Mouse (Mus musculus): ENCODE measurements around the gene Cdk5rap3.

Cdk5rap3 gene
- long read RNA-seq, experiment 1, transcript Cdk5rap3-201 (14 exons, 2,250 nt) = major isoform, 107 of 131 reads
- long read RNA-seq, experiment 1, partial matches to known transcripts = 11 of 131 reads
- long read RNA-seq, experiment 1, other reads (novel, unspliced or antisense) = 13 of 131 reads
- long read RNA-seq, experiment 2, transcript Cdk5rap3-201 (14 exons, 2,250 nt) = major isoform, 122 of 148 reads
- long read RNA-seq, experiment 2, partial matches to known transcripts = 15 of 148 reads
- long read RNA-seq, experiment 2, other reads (novel, unspliced or antisense) = 11 of 148 reads

DNA sequence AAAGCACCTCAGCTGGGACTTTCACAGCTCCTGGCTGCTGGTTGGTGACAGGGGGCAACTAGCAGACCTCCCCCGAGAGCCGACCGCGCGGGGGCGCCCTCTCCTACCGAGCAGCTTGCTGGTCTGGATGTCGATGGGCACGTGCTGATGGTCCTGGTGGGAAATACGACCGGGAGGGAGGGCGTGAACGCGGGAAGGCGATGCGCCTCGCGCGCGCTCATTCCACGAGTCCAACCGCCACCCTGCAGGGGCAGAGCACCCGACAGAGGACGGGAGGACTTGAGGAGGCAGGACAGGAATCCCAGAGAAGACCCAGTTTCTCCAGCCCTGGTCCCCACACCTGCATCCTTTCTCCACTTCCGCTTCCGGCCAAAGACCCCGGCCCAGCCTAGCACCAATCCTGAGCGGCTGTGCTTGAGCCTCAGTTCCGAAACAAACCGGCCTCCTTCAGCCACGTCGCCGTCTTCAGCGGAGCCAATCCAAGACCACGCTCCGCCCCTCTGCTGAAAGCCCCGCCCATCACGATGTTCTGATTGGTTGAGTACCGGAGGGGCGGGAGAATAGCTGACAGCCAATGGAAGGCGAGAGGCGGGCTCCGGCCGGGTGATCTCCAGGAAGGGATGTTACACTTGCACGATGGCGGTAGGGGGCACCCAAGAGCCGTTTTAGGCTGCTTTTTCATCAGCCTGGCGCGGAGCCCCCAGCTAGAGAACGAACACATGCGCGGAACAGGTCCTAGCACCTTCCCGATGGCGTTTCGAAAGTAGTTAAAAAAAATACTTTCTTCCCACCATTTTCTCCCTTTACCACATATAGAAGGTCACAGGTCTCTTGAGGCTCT, at the start of gene Cdk5rap3:
Gene Cdk5rap3, minus strand, starts transcription at position 453 of the 841 bp plus-strand sequence.
- intact Hi-C loops (cut with DNase I) = loop anchor here (2.0 to 10.0 kb wide), 2 partner anchors 47 to 109 kb away; partner anchors contain the start of gene Scrn2

DNA sequence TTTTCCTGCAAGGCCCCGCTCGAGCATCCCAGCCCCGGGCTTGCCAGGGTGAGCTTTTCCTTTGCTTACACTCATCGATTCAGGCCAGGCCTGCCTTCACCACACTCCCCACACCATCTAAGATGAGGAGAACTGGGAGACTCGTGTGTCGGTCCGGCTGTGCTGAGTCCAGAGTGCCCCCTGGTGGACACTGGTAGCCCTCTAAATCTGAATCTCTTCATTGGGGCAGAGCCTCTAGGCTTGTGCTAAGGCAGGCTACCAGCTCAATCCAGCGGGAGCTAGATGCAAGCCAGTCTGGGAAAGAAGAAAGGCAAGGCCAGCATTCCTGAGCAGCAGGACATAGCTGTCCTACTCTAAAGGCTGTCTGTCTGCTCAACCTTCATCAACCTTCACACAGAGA, 47.3 kb upstream of the Cdk5rap3 start:
- intact Hi-C loops (cut with DNase I) = loop anchor here (2.0 to 5.0 kb wide), 2 partner anchors 47 to 96 kb away; partner anchors contain the start of gene Cdk5rap3

DNA sequence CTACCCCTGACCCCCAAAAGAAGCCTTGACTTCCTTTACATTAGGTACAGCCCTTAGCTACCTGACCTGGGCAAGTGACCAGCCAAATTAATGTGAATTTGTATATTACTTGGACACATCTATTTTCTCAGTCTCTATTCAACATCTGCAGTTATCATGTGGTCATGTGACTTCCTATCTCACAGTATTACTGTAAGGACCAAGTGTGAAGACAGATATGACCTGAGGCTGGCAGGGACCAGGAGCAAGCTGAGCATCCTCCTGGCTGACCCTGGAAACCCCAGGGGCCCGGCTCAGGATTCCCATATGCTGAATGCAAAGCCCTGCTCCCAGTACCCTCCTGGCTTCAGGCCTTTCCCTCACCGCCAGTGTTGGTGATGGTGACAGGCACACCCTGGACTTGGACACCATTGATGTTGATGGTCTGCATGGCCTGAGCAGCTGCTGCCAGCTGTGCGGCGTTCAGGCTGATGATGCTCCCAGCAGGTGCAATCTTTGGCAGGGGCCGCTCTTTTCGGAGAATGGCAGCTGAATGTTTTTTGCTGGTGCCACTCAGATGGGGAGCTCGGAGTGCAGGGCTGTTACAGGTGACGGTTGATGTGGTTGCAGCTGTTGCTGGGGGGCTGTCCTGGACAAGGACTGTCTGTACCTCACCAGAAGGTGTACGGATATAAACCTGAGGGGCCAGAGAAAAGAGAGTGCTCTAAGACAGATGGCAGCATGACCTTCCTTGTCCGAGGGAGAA, 40.9 kb upstream of the Cdk5rap3 start:
- intact Hi-C loops (cut with DNase I) = no loop called here

DNA sequence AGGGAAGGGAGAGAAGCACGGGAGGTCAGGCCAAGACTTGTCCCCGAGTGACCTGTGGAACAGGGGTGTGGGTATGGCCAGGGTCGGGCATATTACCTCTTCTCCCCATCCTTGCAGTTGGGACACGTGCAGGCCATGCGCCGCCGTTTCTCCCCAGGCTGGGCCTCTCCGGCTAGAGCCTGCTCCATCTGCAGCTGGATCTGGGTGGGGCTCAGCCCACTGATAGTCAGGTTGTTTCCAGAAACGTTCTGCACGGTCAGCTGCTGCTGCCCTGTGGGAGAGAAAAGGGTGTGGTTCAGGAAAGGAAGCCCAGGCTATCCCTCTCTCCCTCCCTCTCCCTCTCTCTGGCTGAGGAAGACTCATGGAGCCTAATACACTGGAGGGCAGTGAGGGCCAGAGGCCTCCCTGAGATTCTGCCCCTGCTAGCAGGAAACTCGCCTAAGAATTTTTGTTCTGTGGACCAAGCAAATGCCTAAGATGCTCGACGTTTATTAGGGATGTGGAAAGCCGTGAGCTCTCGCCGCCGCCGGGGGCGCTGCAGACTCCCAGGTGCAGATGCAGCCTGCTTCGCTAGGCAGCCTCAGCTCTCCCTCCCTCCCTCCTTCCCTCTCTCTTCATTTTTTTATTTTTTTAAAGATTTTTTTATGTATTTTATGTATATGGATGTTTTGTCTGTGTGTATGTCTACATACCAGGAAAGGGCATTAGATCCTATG, 39.9 kb upstream of the Cdk5rap3 start:
- intact Hi-C loops (cut with DNase I) = no loop called here

DNA sequence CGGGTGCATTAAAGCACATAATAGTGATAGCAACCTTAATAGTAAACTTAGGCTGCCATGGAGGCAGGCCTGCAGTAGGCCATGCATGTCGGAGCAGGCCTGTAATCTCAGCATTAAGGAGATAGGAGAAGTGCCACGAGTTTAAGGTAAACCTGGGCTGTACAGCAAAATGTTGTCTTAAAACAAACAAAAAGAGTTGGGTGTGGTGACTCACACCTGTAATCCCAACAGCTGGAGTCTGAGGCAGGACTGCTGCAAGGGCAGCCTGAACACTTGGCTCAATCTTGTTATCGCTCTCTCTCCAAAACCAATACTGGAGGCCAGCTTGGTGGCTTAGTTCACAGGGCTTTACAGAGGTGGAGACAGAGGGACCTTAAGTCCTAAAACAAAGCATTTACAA, 38.8 kb upstream of the Cdk5rap3 start:
- intact Hi-C loops (cut with DNase I) = no loop called here

DNA sequence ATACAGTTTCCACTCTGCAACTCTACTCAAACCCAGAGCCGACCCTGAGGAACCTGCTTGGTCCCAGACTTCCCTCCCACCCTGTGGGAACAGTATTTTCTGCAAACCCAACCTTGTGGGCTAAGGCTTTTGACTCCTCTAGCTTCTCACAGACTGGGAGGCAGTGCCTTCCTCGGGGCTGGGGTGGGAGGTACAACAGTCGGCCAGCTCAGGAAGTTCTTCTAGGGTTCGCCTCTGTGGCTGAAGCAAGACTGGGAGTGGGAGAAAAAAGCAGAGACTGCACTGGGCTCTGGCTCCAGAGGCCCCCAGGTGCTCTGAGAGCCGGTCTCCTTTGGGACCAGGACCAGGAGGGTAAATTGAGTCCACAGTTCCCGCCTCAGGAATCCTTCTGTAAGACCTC, 36.6 kb upstream of the Cdk5rap3 start:
- intact Hi-C loops (cut with DNase I) = no loop called here

DNA sequence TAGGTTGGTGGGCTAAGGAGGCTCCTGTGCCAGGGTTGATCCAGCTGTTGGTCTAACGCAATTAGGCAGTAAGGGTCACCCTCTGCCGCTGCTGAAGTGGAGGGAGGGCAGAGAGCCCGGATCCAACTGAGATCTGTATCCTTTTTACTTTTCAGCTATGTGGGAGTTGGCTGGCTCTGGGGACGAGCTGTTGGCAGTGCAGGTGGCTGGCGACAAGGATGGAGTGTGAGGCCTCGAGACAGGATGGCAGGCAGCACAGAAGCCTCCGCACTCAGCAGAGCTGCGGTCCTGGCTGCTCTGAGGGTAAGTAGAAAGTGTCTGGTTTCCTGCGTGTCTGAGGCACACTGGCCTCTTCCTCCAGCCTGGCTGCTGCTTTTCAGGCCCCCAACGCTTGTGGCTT, 36.1 kb upstream of the Cdk5rap3 start:
- intact Hi-C loops (cut with DNase I) = no loop called here

DNA sequence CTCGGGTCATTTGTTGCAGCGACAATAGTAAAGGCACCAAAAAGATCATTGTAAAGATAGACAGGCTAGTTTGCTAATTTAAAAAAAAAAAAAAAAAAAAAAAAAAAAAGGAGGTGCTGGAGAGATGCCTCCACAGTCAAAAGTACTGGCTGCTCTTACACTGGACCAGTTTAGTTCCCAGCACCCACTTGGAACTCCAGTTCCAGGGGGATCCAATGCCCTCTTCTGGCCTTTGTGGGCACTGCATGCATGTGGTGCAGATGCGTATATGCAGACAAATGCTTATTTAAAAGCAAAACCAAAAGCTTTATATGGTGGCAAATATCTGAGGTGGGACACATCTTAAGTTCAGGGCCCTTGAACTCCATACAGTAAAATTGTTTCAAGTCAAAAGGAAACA, 34.5 kb upstream of the Cdk5rap3 start:
- intact Hi-C loops (cut with DNase I) = no loop called here

DNA sequence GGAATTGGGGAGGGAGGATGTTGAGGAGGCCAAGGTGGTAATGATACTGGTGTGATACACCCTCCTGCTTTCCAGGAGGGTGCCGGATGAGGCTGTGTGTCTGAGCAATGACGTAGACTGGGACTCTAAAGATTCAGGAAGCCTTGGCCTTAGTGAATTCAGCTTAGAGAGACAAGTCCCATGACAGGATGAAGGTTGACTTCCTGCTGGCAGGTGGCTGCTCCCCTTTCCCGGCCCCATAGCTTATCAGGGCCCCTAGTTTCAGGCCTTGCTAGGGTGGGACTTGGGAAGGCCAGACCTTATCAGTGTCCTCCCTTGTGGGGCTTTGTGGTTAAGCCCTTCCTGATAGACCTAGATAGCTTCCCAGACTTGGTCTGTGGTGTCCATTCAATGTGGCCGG, 31.6 kb upstream of the Cdk5rap3 start:
- intact Hi-C loops (cut with DNase I) = no loop called here

DNA sequence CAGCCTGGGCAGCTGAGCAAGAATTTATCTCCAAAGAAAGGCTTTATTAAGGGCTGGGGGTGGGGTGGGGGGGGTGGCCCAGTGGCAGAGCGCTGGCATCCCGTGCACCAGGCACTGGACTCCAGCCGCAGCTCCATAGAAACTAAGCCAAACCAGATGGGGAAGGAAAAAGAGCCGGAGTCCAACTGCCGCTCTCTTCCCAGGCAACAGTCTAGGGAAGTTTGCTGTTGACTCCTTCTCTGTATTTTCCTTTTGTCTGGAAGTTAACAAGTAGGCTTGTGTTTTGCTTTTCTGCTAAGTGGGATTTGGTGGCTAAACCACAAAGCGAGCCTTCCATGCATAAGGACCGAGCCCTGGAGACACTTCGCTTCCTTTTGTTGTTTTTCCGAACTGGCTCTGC, 30.2 kb upstream of the Cdk5rap3 start:
- intact Hi-C loops (cut with DNase I) = no loop called here

DNA sequence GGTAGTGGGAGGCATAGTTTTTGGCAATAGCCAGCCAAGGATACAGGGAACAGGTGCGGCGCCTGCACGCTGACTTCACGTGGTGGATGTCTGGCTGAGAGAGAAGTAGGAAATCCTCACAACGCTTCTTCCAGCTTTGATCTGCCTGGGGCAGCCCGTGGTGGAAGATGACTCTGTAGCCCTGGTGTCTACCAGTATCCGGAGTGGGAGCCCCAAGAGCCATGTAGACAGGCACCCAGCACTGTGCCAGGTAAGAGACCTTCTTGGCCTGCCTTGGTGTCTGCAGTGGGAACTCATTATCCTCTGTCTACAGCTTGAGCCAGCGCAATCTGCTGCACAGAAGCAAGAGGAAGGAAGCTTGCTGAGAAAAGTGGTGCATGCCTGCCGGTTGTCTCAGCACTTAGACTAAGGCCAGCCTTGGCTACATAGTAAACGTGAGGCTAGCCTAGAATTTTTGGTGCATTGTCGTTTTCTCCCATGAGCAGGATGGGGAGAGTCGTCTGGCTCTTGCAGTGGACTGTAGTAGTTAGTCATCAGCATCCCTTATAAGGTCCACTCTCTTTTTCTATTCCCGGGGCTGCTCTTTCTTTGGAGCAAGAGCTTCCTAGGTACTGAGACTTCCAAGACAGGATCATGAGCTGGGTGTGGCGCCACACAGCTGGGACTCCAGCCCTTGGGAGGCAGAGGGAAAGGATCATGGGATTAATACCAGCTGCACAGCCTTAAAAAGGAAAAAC, 28.7 kb upstream of the Cdk5rap3 start:
- intact Hi-C loops (cut with DNase I) = no loop called here

DNA sequence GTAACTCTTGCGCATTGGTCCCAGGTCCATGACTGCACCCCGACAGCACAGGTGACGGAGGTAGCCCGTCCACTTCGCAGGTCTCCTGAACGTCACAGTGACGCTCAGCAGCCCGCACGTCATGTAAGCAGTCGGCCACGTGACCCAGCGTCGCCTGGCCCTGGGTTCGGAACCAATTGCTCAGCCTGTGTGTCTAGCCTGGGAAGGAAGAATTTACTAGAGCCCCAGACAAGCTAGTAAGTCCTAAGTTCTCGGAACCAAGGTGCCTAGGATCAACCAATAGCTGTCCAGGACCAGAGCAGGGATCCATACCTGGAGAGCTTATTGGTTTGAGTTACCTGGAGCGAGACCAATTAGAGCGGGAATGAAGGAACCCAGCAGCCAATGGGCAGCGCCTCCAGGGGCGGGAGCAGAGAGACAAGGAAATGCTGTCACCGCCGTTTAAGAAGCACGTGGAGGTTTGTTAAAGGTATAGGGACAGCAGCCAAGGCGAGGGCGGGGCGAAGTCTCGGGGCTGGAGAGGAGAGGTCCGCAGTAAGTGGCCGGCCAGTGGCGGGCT, 27.5 kb upstream of the Cdk5rap3 start, which contains the start of gene Pnpo:
Gene Pnpo, minus strand, starts transcription at position 241 of the 559 bp plus-strand sequence.
- intact Hi-C loops (cut with DNase I) = no loop called here

DNA sequence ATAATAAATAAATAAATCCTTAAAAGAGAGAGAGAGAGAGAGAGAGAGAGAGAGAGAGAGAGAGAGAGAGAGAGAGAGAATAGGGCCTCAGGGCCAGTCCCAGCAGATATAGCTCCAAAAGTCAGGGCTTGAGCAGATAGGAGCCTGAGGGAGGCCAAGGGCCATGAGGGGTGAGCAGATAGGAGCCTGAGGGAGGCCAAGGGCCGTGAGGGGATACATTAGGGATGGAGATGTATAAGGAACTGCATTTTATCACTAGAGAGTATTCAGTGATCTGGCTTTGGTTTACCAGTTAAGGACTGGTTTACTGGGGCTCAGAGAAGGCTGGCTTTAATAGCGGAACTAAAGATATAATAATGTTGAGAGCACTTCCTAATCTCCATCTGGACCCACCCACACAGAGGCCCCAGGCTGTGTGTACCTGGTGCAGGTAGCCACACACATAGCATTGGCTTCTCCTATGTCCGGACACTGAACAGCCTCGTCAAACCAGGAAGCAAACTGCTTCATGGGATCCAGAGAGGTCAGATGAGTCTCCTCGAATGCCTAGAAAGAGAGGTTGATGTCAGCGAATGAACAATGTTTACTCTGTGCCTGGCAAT, 25.8 kb upstream of the Cdk5rap3 start:
- intact Hi-C loops (cut with DNase I) = no loop called here

DNA sequence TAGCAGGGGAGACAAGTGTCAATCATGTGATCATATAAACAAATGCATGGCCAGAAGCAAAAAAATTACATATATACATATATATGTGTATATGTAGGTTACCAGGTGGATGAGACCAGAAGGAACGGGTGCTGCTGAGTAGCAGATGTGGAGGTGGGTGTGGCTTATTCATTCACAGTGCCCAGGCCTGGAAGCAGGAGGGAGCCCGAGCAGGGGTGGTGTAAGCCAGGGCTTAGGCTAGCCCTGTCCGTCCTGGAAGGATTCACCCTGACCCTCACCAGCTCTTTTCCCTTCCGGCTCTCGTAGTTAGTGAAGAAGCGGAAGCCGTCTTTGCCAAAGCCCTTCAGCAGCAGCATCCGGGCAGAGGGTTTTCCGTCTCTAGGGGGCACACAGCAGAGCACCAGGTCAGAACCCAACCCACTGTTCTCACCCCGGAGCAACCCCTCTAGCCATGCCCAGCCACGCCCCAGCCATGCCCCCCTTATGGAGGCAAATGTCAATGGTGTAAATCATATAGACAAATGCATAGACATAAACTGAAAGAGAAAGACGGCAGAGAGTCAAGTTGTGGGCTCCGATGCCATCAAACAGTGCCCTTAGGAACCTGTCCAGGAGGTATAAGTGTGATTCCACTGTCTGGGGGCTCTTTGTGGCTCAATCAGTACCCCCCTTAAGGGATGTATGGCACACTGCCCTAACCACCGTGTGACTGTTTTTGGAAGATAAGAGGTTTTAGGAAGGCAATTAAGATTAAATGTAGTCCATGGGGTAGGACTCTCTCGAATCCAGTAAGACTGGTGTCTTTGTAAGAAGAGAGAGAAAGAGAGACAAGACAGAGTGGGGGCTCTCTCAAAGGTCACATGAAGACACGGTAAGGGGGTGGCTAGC, 24.5 kb upstream of the Cdk5rap3 start:
- intact Hi-C loops (cut with DNase I) = no loop called here

DNA sequence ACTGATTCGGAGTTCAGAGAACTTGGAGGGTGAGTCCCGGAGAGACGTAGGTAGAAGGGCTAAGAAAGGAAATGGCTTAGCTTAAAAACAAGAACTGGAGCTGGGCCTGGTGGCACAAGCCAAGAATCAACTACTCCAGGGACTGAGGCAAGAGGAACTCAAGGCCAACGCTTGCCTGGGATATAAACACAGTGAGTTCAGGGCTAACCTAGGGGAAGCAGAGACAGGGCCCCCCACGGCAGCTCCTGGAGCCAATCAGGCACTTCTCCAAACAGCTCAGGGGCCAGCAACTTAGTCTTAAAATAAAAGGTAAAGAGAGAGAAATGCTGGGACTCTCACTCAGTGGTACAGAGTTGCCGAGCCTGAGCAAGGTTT, 22.1 kb upstream of the Cdk5rap3 start:
- intact Hi-C loops (cut with DNase I) = no loop called here

DNA sequence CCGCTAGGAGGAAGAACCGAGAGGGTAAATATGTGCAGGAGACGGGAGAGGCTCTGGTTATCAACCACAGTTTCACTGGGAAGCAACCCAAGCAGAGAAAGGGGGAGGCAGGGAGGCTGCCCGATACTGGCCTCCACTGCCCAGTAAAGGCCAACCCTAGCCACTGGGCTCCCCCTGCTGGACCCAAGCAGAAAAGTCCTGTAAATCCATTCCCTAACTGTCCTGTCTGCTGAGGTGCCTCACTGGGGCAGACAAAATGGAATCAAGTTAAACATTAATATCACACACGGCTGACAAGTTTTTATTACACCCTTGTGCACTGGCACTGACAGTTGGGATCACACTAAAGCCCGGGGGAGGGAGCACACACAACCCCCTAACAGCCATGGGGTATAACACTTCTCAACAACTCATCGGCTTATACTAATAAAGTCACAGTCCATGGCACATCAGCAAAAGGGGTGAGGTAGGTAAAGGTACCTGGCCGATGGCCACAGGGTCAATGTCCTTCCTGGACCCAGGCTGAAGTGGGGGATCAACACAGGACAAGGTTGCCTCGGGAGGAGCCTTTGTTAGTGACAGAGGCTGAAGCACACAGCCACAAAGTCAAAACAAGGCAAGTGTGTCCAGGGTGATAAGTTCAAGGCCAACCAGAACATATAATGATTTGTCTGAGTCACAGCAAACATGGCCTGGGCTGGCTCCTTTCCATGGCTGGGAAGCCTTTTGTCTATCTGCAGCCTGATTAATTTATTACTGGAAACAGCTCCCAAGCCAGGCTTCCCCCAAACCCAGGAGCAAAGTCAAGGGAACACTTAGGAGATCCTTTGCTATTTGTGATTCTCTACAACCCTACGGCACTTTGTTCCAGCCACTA, 21.5 kb upstream of the Cdk5rap3 start:
- intact Hi-C loops (cut with DNase I) = no loop called here

DNA sequence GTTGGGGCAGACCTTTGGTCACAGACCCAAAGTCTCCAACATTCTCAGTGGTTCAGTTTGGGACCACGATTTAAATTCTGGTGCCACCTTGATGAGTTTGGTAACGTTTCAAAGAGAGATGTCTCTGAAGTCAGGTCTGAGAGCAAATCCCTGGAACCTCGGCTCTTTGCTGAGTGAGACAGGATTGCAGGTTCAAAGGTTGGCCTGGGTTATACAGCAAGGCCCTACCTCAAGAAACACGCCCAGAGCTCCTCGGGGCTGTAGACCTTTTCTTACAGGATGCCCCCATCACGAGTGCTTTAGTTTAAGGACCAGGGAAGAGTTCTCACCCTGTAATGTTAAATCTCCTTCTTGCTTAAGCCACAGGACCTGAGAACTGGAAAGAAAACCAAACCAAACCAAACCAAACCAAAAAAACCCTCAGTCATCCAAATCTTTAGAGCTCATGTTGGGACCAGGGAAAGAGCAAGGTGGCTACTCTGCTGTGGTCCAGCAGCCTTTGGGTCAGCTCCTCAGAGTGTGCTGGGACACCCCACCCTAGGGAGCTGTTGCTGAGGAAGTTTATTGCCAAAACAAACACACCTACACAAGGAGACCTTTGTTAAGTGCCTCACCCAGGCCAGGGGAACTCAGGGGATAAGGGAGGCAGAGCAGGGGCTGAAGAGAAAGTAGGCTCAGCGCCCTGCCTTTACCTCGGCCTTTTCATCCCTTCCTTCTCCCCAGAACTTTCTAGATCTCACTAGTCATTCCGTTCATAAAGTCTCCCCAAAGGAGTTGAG, 19.8 kb upstream of the Cdk5rap3 start:
- intact Hi-C loops (cut with DNase I) = no loop called here
